Mouse (Mus musculus): Measurements from ENCODE around the gene Gm10961. TPM values are rescaled to one million over a fixed set of nuclear protein-coding genes. Genes with fewer than 3 reads are reported as not detected.

The Gm10961 gene
- polyA plus RNA-seq, 1 experiment from 2014 or later, result not detected

GRCm38 (mm10) chr3:107668786-107669185 is 37.7 kb downstream of the Gm10961 start:
- no peak overlapping the region for H3K9ac ChIP-seq
- H3K36me3 ChIP-seq, result peaks cover 90% of the 10 kb centered on the region
- no peak overlapping the region for H3K27ac ChIP-seq (replicated peaks)
- H3K27me3 ChIP-seq (replicated peaks), result no peaks in the 10 kb centered on the region
- 87% methylated on average over 7 of the region's 7 CpGs for WGBS
- ATAC-seq (ENCODE audit: extremely low read depth, insufficient number of reproducible peaks, low FRiP score, low TSS enrichment), result no peak
- H3K4me1 ChIP-seq, result no peaks in the 10 kb centered on the region
- no peak overlapping the region for H3K4me2 ChIP-seq
- no peak overlapping the region for H3K4me3 ChIP-seq
- H3K9me3 ChIP-seq, result no peaks in the 10 kb centered on the region

GRCm38 (mm10) chr3:107670500-107670899 is 39.4 kb downstream of the Gm10961 start:
- no peaks in the 10 kb centered on the region for H3K9me3 ChIP-seq
- H3K4me2 ChIP-seq, result no peak overlapping the region
- no peaks in the 10 kb centered on the region for H3K4me1 ChIP-seq
- H3K27me3 ChIP-seq (replicated peaks), result no peaks in the 10 kb centered on the region
- no peak overlapping the region for H3K27ac ChIP-seq (replicated peaks)
- no peak overlapping the region for H3K9ac ChIP-seq
- 85% methylated on average over 4 of the region's 4 CpGs for WGBS
- no peak overlapping the region for H3K4me3 ChIP-seq
- peaks cover 91% of the 10 kb centered on the region for H3K36me3 ChIP-seq
- no peak for ATAC-seq (ENCODE audit: extremely low read depth, insufficient number of reproducible peaks, low FRiP score, low TSS enrichment)

- no peaks in the 10 kb centered on the region for H3K27me3 ChIP-seq (replicated peaks)
- 88% methylated on average over 2 of the region's 2 CpGs for WGBS
- H3K36me3 ChIP-seq, result peaks cover 91% of the 10 kb centered on the region
- H3K9me3 ChIP-seq, result no peaks in the 10 kb centered on the region
- H3K4me3 ChIP-seq, result no peak overlapping the region
- H3K9ac ChIP-seq, result no peak overlapping the region
- no peaks in the 10 kb centered on the region for H3K4me1 ChIP-seq
- no peak overlapping the region for H3K27ac ChIP-seq (replicated peaks)
- no peak overlapping the region for H3K4me2 ChIP-seq
- no peak for ATAC-seq (ENCODE audit: extremely low read depth, insufficient number of reproducible peaks, low FRiP score, low TSS enrichment)
Measured at GRCm38 (mm10) chr3:107671509-107671908, 40.4 kb downstream of the Gm10961 start.

GRCm38 (mm10) chr3:107680790-107681576 is 49.9 kb downstream of the Gm10961 start:
- H3K4me3 ChIP-seq, result peak overlapping the region; percentile 11; the same call in 1 of the 2 replicates
- H3K27me3 ChIP-seq (replicated peaks), result no peaks in the 10 kb centered on the region
- H3K9me3 ChIP-seq, result no peaks in the 10 kb centered on the region
- 15% methylated on average over 7 of the region's 7 CpGs for WGBS
- H3K9ac ChIP-seq, result peak overlapping the region; percentile 15; the same call in 1 of the 2 replicates
- peaks cover 56% of the 10 kb centered on the region for H3K4me1 ChIP-seq
- peak overlapping the region; percentile 68 for H3K27ac ChIP-seq (replicated peaks)
- peaks cover 14% of the 10 kb centered on the region for H3K36me3 ChIP-seq
- peak overlapping the region; percentile 34 for H3K4me2 ChIP-seq
- no peak for ATAC-seq (ENCODE audit: extremely low read depth, insufficient number of reproducible peaks, low FRiP score, low TSS enrichment)

Other genes starting within 250 kb of the Gm10961 start
- gene Kcnc4, start 171.8 kb upstream of the Gm10961 start, polyA plus RNA-seq (2015; fragmentation: Nextera tagmentation; extraction: Ambion mirVana), result 0.06 and 0.07 TPM in 2 replicates
- 4.1 and 4.7 TPM in 2 replicates for gene Slc6a17, start 113.3 kb upstream of the Gm10961 start, polyA plus RNA-seq (2015; fragmentation: Nextera tagmentation; extraction: Ambion mirVana)
- not detected in 2 replicates for gene Ubl4b, start 76.2 kb upstream of the Gm10961 start, polyA plus RNA-seq (2015; fragmentation: Nextera tagmentation; extraction: Ambion mirVana)
- 0.28 and 0.53 TPM in 2 replicates for gene Alx3, start 36.3 kb upstream of the Gm10961 start, polyA plus RNA-seq (2015; fragmentation: Nextera tagmentation; extraction: Ambion mirVana)
- 36.3 and 37.3 TPM in 2 replicates for gene Strip1, start 372 bp downstream of the Gm10961 start, polyA plus RNA-seq (2015; fragmentation: Nextera tagmentation; extraction: Ambion mirVana)
- 45.8 and 48.9 TPM in 2 replicates for gene Ahcyl1, start 65.2 kb downstream of the Gm10961 start, polyA plus RNA-seq (2015; fragmentation: Nextera tagmentation; extraction: Ambion mirVana)
- 8.3 and 11.6 TPM in 2 replicates for gene Csf1, start 129.1 kb downstream of the Gm10961 start, polyA plus RNA-seq (2015; fragmentation: Nextera tagmentation; extraction: Ambion mirVana)
- not detected in 2 replicates for gene Eps8l3, start 245.9 kb downstream of the Gm10961 start, polyA plus RNA-seq (2015; fragmentation: Nextera tagmentation; extraction: Ambion mirVana)